Mouse (Mus musculus): Measurements from ENCODE around the gene Wdfy4. TPM values are rescaled to one million over a fixed set of nuclear protein-coding genes. Genes with fewer than 3 reads are reported as not detected.

The Wdfy4 gene
- total RNA-seq (2021) = 1 to 10 TPM; 1.2 to 2.7 TPM

- no peak for DNase-seq
- intact Hi-C loops (cut with DNase I) = no loop called here
These were observed at the start of gene Wdfy4 for GRCm38 (mm10) chr14:33185068-33185800. TSS of gene Wdfy4 (minus strand) at chr14:33185508.

- no peak for DNase-seq
- intact Hi-C loops (cut with DNase I) = no loop called here
These were observed 46.7 kb upstream of the Wdfy4 start for GRCm38 (mm10) chr14:33232048-33232447.

- no peak for DNase-seq
- intact Hi-C loops (cut with DNase I) = no loop called here
These were observed 46.0 kb upstream of the Wdfy4 start for GRCm38 (mm10) chr14:33231311-33231710.

GRCm38 (mm10) chr14:33230672-33231071, 45.4 kb upstream of the Wdfy4 start:
- intact Hi-C loops (cut with DNase I) = no loop called here
- no peak for DNase-seq

- DNase-seq = no peak
- intact Hi-C loops (cut with DNase I) = no loop called here
These were observed 39.9 kb upstream of the Wdfy4 start for GRCm38 (mm10) chr14:33225235-33225634.

GRCm38 (mm10) chr14:33216343-33217208, 31.3 kb upstream of the Wdfy4 start:
- intact Hi-C loops (cut with DNase I) = no loop called here
- DNase-seq = no peak

- intact Hi-C loops (cut with DNase I) = no loop called here
These were observed 29.9 kb upstream of the Wdfy4 start for GRCm38 (mm10) chr14:33215163-33215562.

GRCm38 (mm10) chr14:33214767-33215128, 29.4 kb upstream of the Wdfy4 start:
- DNase-seq = no peak
- intact Hi-C loops (cut with DNase I) = no loop called here

More at GRCm38 (mm10) chr14:33215163-33215562, 29.9 kb upstream of the Wdfy4 start:
- DNase-seq = no peak

GRCm38 (mm10) chr14:33213823-33214766, 28.8 kb upstream of the Wdfy4 start, which contains the start of gene Arhgap22:
TSS of gene Arhgap22 (plus strand) at chr14:33214026.
- peak; percentile 90 for DNase-seq
- intact Hi-C loops (cut with DNase I) = loop anchor here (2.0 kb wide), 1 partner anchor 89 kb away; no protein-coding TSS in a partner anchor

GRCm38 (mm10) chr14:33212958-33213309, 27.6 kb upstream of the Wdfy4 start:
- intact Hi-C loops (cut with DNase I) = loop anchor here (2.0 kb wide), 1 partner anchor 90 kb away; no protein-coding TSS in a partner anchor
- DNase-seq = no peak

- intact Hi-C loops (cut with DNase I) = loop anchor here (2.0 kb wide), 1 partner anchor 90 kb away; no protein-coding TSS in a partner anchor
- no peak for DNase-seq
These were observed 27.1 kb upstream of the Wdfy4 start for GRCm38 (mm10) chr14:33212271-33212957.

GRCm38 (mm10) chr14:33210806-33211205, 25.5 kb upstream of the Wdfy4 start:
- intact Hi-C loops (cut with DNase I) = no loop called here
- DNase-seq = no peak

- DNase-seq = no peak
- intact Hi-C loops (cut with DNase I) = loop anchor here (10.0 kb wide), 2 partner anchors 634 to 674 kb away; no protein-coding TSS in a partner anchor
These were observed 23.0 kb upstream of the Wdfy4 start for GRCm38 (mm10) chr14:33208331-33208730.

- DNase-seq = no peak
These were observed 21.7 kb upstream of the Wdfy4 start for GRCm38 (mm10) chr14:33207011-33207410.

GRCm38 (mm10) chr14:33205280-33205965, 20.1 kb upstream of the Wdfy4 start:
- intact Hi-C loops (cut with DNase I) = loop anchor here (10.0 kb wide), 2 partner anchors 631 to 671 kb away; no protein-coding TSS in a partner anchor
- DNase-seq = no peak

More at GRCm38 (mm10) chr14:33207011-33207410, 21.7 kb upstream of the Wdfy4 start:
- intact Hi-C loops (cut with DNase I) = loop anchor here (10.0 kb wide), 2 partner anchors 632 to 672 kb away; no protein-coding TSS in a partner anchor

- intact Hi-C loops (cut with DNase I) = loop anchor here (10.0 kb wide), 2 partner anchors 629 to 669 kb away; no protein-coding TSS in a partner anchor
- DNase-seq = no peak
These were observed 18.5 kb upstream of the Wdfy4 start for GRCm38 (mm10) chr14:33203777-33204176.

GRCm38 (mm10) chr14:33202885-33203284, 17.6 kb upstream of the Wdfy4 start:
- no peak for DNase-seq
- intact Hi-C loops (cut with DNase I) = loop anchor here (10.0 kb wide), 2 partner anchors 628 to 668 kb away; no protein-coding TSS in a partner anchor

GRCm38 (mm10) chr14:33202161-33202560, 16.9 kb upstream of the Wdfy4 start:
- intact Hi-C loops (cut with DNase I) = loop anchor here (10.0 kb wide), 2 partner anchors 627 to 667 kb away; no protein-coding TSS in a partner anchor

GRCm38 (mm10) chr14:33194241-33194640, 8.9 kb upstream of the Wdfy4 start:
- no peak for DNase-seq
- intact Hi-C loops (cut with DNase I) = no loop called here

More at GRCm38 (mm10) chr14:33202161-33202560, 16.9 kb upstream of the Wdfy4 start:
- no peak for DNase-seq
